Mouse (Mus musculus) lung, postnatal 0 days (tissue): ENCODE results near the gene Rgmb. TPM values are rescaled to one million over a fixed set of nuclear protein-coding genes. Genes with fewer than 3 reads are reported as not detected.

Experiments
- ATAC-seq: fragments of 200-750 bp; cut with Nextera tagmentation; 2 replicates; pipeline ENCODE4 v1.8.0; 2017; ENCODE audit warnings: moderate library complexity
- DNase-seq: peaks from one replicate; pipeline ENCODE4 v3.0.0-alpha.2; 2016; ENCODE audit warnings: low spot score
- H3K27ac ChIP-seq: fragments of 300-500 bp; sonication (generic); 2 replicates; pipeline ENCODE4 v1.5.1; 2014; ENCODE audit warnings: antibody characterized with exemption, mild to moderate bottlenecking, low read length, mixed read lengths
- H3K27me3 ChIP-seq: fragments of 300-500 bp; sonication (generic); replicated peaks from 2 replicates; pipeline ENCODE4 v1.6.1; 2014; ENCODE audit warnings: low read length, mixed read lengths; ENCODE audit not compliant: insufficient read depth
- H3K36me3 ChIP-seq: fragments of 300-500 bp; sonication (generic); 2 replicates; pipeline ENCODE4 v1.6.1; 2014; ENCODE audit warnings: low read length, mixed read lengths; ENCODE audit not compliant: insufficient read depth
- H3K4me1 ChIP-seq: fragments of 300-500 bp; sonication (generic); 2 replicates; pipeline ENCODE4 v1.6.1; 2014; ENCODE audit warnings: antibody characterized with exemption, low read depth, low read length, mixed read lengths; ENCODE audit not compliant: insufficient read depth
- H3K4me2 ChIP-seq: fragments of 300-500 bp; sonication (generic); replicated peaks from 2 replicates; pipeline ENCODE4 v1.6.1; 2014; ENCODE audit warnings: low read depth, mild to moderate bottlenecking, low read length, moderate library complexity, mixed read lengths
- H3K4me3 ChIP-seq: fragments of 300-500 bp; sonication (generic); 2 replicates; pipeline ENCODE4 v1.5.1; 2014; ENCODE audit warnings: low read depth, low read length
- H3K9ac ChIP-seq: fragments of 300-500 bp; sonication (generic); replicated peaks from 2 replicates; pipeline ENCODE4 v1.6.1; 2014; ENCODE audit warnings: low read depth, mild to moderate bottlenecking
- H3K9me3 ChIP-seq: fragments of 300-500 bp; sonication (generic); 2 replicates; pipeline ENCODE4 v1.6.1; 2016; ENCODE audit warnings: low read length, mixed read lengths
- CTCF ChIP-seq: IDR thresholded peaks from 2 replicates; pipeline ENCODE4 v1.5.1; 2016; ENCODE audit warnings: antibody characterized with exemption, mild to moderate bottlenecking
- EP300 ChIP-seq: IDR thresholded peaks from 2 replicates; pipeline ENCODE4 v1.6.1; 2016; ENCODE audit warnings: antibody characterized with exemption, mild to moderate bottlenecking, control low read depth
- WGBS: fragments of 180-500 bp; shearing (Covaris S2); extraction: QIAGEN DNeasy Blood & Tissue Kit; methylation state at CpG from one replicate; pipeline ENCODE4 v1.1.7; 2014; 5-methylcytosine and 5-hydroxymethylcytosine counted together
- polyA plus RNA-seq: library from polyadenylated mRNA; unstranded; fragments of >200 nt; fragmentation: Nextera tagmentation; extraction: Ambion mirVana; gene quantifications from 2 replicates; pipeline ENCODE4 v1.2.1, GENCODE M21; 2015

Gene Rgmb
- polyA plus RNA-seq, 1 experiment from 2014 or later: 15.9 TPM

DNA sequence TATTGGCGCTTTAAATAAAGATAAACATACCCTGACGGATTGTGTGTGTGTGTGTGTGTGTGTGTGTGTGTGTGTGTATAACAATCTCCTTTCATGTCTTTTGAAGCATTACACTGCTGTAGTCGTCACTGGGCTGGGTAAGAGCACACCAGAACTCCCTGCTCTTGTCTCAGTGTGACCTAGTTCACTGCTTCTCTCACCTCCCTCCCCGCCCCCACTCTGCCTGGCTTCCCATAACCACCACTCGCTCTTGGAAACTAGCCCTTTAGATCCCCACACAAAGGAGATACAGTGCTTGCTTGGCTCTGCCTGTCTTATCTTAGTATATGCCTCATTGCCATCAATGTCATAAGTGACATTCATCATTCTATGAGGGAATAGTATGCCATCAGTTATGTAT is 54.5 kb downstream of the Rgmb start:
- Histone ChIP-seq H3K27ac (no peak overlapping the region), H3K27me3 (no peaks in the 10 kb centered on the region), H3K36me3 (no peaks in the 10 kb centered on the region), H3K4me1 (no peaks in the 10 kb centered on the region), H3K4me2 (no peak overlapping the region), H3K9me3 (no peaks in the 10 kb centered on the region), H3K4me3 (no peak overlapping the region), H3K9ac (no peak overlapping the region)
- ATAC-seq (no peak), DNase-seq (no peak)
- no peak for TF ChIP-seq CTCF
- no peak for TF ChIP-seq EP300
- 48% methylated on average over 5 of the region's 5 CpGs for WGBS

DNA sequence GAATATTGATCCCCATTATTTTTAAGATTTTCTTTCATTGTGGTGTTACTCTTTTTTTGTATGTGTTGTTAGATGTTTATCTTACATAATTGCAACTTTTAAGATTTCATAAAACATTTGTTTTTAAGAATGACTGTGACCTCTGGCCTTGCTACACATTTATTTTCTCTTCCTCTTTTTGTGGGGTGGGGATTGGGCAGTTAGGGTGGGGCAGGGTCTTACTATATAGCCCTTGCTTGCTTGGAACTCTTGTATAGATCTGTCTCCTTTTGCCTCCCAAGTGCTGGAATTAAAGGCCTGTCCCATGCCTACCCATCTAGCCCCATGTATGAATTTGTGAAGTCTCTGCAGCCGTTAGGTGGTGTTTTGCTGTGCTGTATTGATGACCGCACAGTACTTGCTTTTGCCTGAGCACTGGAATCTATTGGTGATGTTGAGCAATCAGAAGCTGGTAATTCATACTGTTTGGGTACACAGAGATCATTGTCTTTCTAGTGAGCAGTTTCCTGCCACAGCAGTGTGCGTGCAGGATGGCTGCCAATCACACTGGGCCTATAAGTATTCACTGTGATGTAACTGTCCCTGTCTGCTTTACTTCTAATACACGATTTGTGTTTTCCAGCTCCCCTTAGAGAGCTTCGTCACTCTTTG is 56.1 kb downstream of the Rgmb start:
- no peak for ATAC-seq
- Histone ChIP-seq H3K36me3 (0 out of 2 replicates have a peak, but pooled peaks cover 8% of the 10 kb centered on the region), H3K27ac (no peak overlapping the region), H3K4me3 (no peak overlapping the region), H3K9me3 (no peaks in the 10 kb centered on the region), H3K4me1 (no peaks in the 10 kb centered on the region), H3K9ac (no peak overlapping the region), H3K4me2 (no peak overlapping the region), H3K27me3 (no peaks in the 10 kb centered on the region)
- WGBS: 73% methylated on average over 5 of the region's 5 CpGs
- DNase-seq: no peak
- TF ChIP-seq EP300: no peak
- no peak for TF ChIP-seq CTCF

DNA sequence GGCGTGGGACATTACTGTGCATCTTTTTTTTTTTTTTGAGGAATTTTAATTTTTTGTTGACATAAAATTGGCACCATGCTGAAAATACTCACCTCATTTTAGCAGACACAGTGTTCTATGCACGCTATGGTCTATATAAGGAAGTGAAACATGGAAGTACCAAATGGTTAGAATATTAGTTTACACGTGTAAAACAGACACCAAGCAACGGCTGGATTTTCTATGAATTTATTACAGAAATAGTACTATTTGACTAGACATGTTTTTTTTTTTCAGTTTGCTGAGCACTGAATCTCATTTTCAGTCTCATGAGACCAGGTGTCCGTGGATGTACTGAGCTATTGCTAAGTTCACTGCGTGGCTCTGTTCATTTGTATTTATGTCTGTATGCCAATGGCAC is 56.9 kb downstream of the Rgmb start:
- no peak overlapping the region for H3K27ac ChIP-seq
- TF ChIP-seq EP300 (no peak), CTCF (no peak)

DNA sequence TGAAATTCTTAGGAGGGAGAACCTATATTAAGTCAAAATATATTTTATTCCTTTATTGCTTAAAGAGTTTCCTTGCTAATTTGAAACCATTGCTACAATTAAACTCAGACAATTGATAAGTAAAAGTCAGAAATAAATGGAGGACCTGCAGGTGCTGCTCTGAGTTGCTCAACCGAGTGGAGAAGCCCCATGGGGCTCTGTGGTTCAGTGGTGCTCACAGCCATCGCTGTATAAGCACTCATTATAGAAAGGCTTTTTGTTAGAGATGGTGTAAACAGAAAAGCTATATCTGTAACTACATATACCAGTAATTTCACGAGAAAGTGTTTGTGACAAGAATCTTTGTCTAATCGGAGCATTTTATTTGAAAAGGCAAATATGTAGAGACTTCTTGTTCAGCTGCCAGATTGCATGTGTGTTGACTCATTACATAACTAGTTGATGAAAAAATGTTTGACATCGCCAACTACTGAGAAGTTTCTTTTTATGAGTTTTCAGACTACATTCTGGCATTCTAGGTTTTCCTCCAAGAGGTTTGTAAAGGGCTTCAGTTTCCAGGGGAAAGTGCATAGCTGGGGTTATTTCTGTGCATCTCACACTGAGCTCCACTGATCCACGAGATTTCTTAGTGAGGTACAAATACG is 61.6 kb downstream of the Rgmb start:
- no peak overlapping the region for H3K4me3 ChIP-seq
- H3K9ac ChIP-seq: 0 out of 2 replicates have a peak overlapping the region, but pooled peaks have one; percentile 5
- TF ChIP-seq CTCF: no peak
- TF ChIP-seq EP300: no peak
- H3K27me3 ChIP-seq: no peaks in the 10 kb centered on the region
- no peak overlapping the region for H3K27ac ChIP-seq
- ATAC-seq: no peak
- WGBS: 52% methylated on average over 7 of the region's 7 CpGs
- peak; percentile 61 for DNase-seq
- peaks cover 20% of the 10 kb centered on the region; the same call in 1 of the 2 replicates for H3K36me3 ChIP-seq
- H3K4me1 ChIP-seq: no peaks in the 10 kb centered on the region
- no peak overlapping the region for H3K4me2 ChIP-seq
- no peaks in the 10 kb centered on the region for H3K9me3 ChIP-seq

More for the DNA sequence above, 56.9 kb downstream of the Rgmb start:
- 0 out of 2 replicates have a peak, but pooled peaks cover 8% of the 10 kb centered on the region for H3K36me3 ChIP-seq
- H3K4me2 ChIP-seq: no peak overlapping the region
- DNase-seq (peak; percentile 27), ATAC-seq (no peak)
- H3K9me3 ChIP-seq: no peaks in the 10 kb centered on the region
- H3K4me1 ChIP-seq: no peaks in the 10 kb centered on the region
- H3K9ac ChIP-seq: no peak overlapping the region
- no peak overlapping the region for H3K4me3 ChIP-seq
- H3K27me3 ChIP-seq: no peaks in the 10 kb centered on the region
- WGBS: 71% methylated on average over 6 of the region's 6 CpGs

DNA sequence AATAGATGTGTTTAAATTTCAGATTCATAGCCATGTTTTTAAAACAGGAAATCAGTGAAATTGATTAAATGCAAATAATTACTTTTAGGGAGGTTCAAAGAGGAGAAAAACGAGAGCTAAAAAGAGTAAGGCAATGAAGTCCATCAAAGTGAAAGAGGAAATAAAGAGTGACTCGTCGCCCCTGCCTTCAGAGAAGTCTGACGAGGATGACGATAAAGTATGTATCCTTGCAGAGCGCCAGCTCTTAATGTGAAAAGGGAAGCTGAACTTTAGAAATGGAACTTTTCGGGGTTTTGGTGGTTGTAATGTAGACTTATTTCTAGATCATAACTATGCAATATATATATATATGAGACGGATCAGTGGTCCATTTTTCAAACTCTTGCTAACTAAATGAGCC is 69.6 kb downstream of the Rgmb start:
- TF ChIP-seq CTCF (no peak), EP300 (no peak)
- WGBS: 78% methylated on average over 8 of the region's 8 CpGs
- ATAC-seq: no peak

More for the DNA sequence above, 69.6 kb downstream of the Rgmb start:
- no peak for DNase-seq
- Histone ChIP-seq H3K36me3 (peaks cover 34% of the 10 kb centered on the region), H3K9ac (no peak overlapping the region), H3K4me3 (no peak overlapping the region), H3K4me1 (no peaks in the 10 kb centered on the region), H3K27ac (no peak overlapping the region), H3K27me3 (no peaks in the 10 kb centered on the region), H3K9me3 (no peaks in the 10 kb centered on the region), H3K4me2 (no peak overlapping the region)

Other genes with a start within 250 kb of the Rgmb start
- 17.1 and 19.6 TPM in 2 replicates for gene Chd1, start 126.1 kb downstream of the Rgmb start, polyA plus RNA-seq